In genomic region chr7:66929263-66929662, GRCm38 (mm10) we compare ENCODE assay signal across 9 mouse cellular contexts.
DNase-seq lines count a peak whose midpoint lies in the region; ATAC-seq and TF ChIP-seq lines count a peak whose summit lies in the region.
"Had no signal": no experiment of that assay in that cellular context is flagged by ENCODE, and none has a peak within 500 bp of the region (broad histone marks: within the 10 kb centered on the region; RNA-seq: fewer than 3 reads in every experiment).

No protein-coding gene starts in this region.

- no peaks in the 10 kb centered on the region for H3K4me1 ChIP-seq in midbrain, postnatal 0 days (ENCODE audit: insufficient read depth, low read length)
- H3K4me1 ChIP-seq in midbrain, embryonic 13.5 days (replicated peaks): 0 out of 2 replicates have a peak, but pooled peaks cover 13% of the 10 kb centered on the region

- ATAC-seq in midbrain, postnatal 0 days (ENCODE audit: low FRiP score): no peak
- no peak for ATAC-seq in midbrain, embryonic 13.5 days

- peak; percentile 46 for DNase-seq in midbrain, postnatal 0 days (ENCODE audit: low spot score)
- DNase-seq in heart, adult 9 months (ENCODE audit: low spot score in 2 of 2): peak; percentile 84 to 86
- DNase-seq in kidney, postnatal 36 days: peak; percentile 35 to 37
- peak; percentile 53 for DNase-seq in testis, postnatal 14 days (ENCODE audit: low spot score)
- no peak for DNase-seq in embryo, embryonic 10 days (ENCODE audit: low spot score)
- no peak for DNase-seq in right cerebral cortex, postnatal 4 days
- no peak for DNase-seq in frontal cortex, postnatal 14 days (ENCODE audit: low spot score in 2 of 2)

- no peak for TF ChIP-seq CTCF in midbrain, postnatal 0 days (IDR thresholded peaks at IDR 0.05)

- H3K9ac ChIP-seq in midbrain, postnatal 0 days (replicated peaks; ENCODE audit: low read length, poor library complexity, severe bottlenecking): no peak overlapping the region
- H3K9ac ChIP-seq in midbrain, embryonic 13.5 days (replicated peaks): no peak overlapping the region
- H3K9ac ChIP-seq: embryonic facial prominence, embryonic 13.5 days had no signal

- no peak overlapping the region for H3K4me3 ChIP-seq in midbrain, postnatal 0 days (ENCODE audit: low read depth, low read length)
- H3K4me3 ChIP-seq in midbrain, embryonic 13.5 days (replicated peaks): no peak overlapping the region
- H3K4me3 ChIP-seq: embryonic facial prominence, embryonic 13.5 days had no signal

- no peaks in the 10 kb centered on the region for H3K9me3 ChIP-seq in midbrain, postnatal 0 days (ENCODE audit: low read length)
- H3K9me3 ChIP-seq in midbrain, embryonic 13.5 days: no peaks in the 10 kb centered on the region
- H3K9me3 ChIP-seq: embryonic facial prominence, embryonic 13.5 days had no signal

- H3K36me3 ChIP-seq in midbrain, postnatal 0 days (ENCODE audit: insufficient read depth, low read length): no peaks in the 10 kb centered on the region
- no peaks in the 10 kb centered on the region for H3K36me3 ChIP-seq in midbrain, embryonic 13.5 days

- no peaks in the 10 kb centered on the region for H3K27me3 ChIP-seq in midbrain, postnatal 0 days (ENCODE audit: insufficient read depth, low read length)
- no peaks in the 10 kb centered on the region for H3K27me3 ChIP-seq in midbrain, embryonic 13.5 days
- H3K27me3 ChIP-seq: embryonic facial prominence, embryonic 13.5 days had no signal

- 40% methylated on average over 6 of the region's 6 CpGs for WGBS in midbrain, postnatal 0 days
- WGBS in midbrain, embryonic 13.5 days: 63% methylated on average over 6 of the region's 6 CpGs

- H3K4me2 ChIP-seq in midbrain, postnatal 0 days (ENCODE audit: low read depth, low read length, poor library complexity, severe bottlenecking): no peak overlapping the region
- H3K4me2 ChIP-seq in midbrain, embryonic 13.5 days (replicated peaks): no peak overlapping the region
- H3K4me2 ChIP-seq: embryonic facial prominence, embryonic 13.5 days had no signal

- H3K27ac ChIP-seq in midbrain, postnatal 0 days (ENCODE audit: low read depth, low read length): no peak overlapping the region
- H3K27ac ChIP-seq in midbrain, embryonic 13.5 days: no peak overlapping the region
- H3K27ac ChIP-seq: embryonic facial prominence, embryonic 13.5 days had no signal

Comparison
In these comparisons a context has a peak if more than half of its experiments do, and no peak if none do; other contexts are left out.
1. DNase-seq: peak in midbrain, postnatal 0 days (single experiment), heart, adult 9 months (2 of 2), kidney, postnatal 36 days (2 of 2) and testis, postnatal 14 days (single experiment); none in embryo, embryonic 10 days (single experiment), right cerebral cortex, postnatal 4 days (single experiment) and frontal cortex, postnatal 14 days (0 of 2).